Mouse (Mus musculus) c-Kit-positive CD71-negative TER-119-negative erythroid progenitor cells, embryonic 14.5 days (primary cell): ENCODE measurements around the gene Gm3591.
"Not testable (repeated sequence)": the region's sequence is repeated elsewhere in the genome, so short reads cannot be mapped to it uniquely, and the experiment has no call there.

Source experiments
- DNase-seq: peaks from one replicate; pipeline ENCODE4 v3.0.0-alpha.2; 2013; ENCODE audit warnings: low read depth

The Gm3591 gene

DNA sequence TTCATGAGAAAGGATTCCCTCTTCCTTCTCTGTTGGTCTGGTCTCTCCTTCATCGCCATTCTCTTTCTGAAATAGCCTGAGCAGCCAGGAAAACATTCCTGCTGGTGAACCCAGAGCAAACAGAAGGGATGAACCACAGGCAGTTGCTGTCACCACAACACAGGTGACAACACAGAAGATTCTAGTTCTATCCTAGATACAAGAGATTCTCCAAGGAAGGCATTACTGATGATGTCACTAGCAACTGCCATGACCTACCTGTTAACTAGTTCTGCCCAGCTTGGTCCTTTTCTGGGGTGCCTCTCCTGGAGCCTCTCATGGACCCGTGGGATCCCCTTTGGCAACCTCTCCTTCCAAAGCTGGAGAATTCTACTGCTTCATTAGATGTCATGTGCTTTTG, at the start of gene Gm3591:
Gene Gm3591 (minus strand): TSS at position 101 of the 400 bp plus-strand sequence.
- DNase-seq: not testable (repeated sequence)

GRCm38 (mm10) chr14:6444511-6444910, 32.2 kb upstream of the Gm3591 start, which contains the start of gene Gm3594:
Gm3594 (minus strand) TSS chr14:6444611.
- DNase-seq: not testable (repeated sequence)

DNA sequence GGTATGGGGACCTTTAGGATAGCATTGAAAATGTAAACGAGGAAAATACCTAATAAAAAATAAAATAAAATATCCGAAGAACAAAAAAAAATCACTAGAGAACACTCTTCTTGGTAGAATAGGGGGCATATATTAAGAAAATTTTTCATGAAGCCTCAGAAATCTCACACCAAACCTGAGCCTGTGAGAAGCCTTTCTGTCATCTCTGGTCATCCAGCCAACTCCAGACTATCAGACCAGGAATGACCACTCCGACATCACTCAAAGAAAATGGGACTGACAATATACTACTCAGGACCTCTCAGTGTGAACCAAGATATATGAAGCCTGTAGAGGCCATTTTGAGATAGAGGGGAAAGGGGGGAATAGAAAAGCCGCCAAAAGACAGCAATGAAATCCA, 28.5 kb upstream of the Gm3591 start:
- DNase-seq: not testable (repeated sequence)

- not testable (repeated sequence) for DNase-seq
Observed at GRCm38 (mm10) chr14:6440206-6440605, 27.9 kb upstream of the Gm3591 start.

DNA sequence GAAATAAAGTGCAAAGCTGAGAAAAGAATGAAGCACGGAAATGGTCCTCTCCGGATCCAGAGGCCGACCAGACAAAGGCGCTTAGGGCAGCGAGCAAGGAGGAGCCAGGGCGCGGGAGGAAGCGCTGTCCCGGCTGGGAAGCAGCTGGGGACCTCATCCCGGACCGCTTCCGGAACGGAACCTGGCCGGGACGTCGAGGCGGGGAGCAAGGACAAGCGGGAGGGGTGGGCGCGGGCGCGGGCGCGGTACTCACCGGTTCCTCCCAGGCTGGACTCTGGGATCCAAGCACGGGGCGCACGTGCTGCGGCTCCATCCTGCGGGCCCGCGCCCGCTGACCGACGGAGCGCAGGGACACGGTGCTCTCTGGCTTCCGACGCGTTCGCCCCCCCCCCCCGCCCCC, 14.5 kb upstream of the Gm3591 start:
- DNase-seq: not testable (repeated sequence)

DNA sequence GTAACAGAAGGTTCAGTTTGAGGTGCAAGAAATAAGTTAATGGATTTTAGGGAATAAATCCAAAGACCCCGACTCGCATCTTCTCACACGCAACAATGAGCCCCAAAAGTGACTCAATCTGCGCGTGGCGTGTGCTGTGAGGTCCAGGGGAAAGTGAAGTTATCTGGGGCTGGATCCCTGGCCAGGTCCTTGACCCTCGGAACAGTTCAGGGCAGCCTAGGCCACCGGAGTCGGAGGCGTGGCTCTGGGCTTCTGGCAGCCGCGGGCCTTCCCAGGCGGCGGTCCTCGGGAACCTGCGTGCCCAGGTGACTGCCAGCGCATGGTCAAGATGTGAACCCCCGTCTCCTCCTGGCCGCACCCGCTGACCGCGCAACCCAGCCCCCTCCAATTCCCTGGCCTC, 14.1 kb upstream of the Gm3591 start:
- DNase-seq: not testable (repeated sequence)

- DNase-seq: not testable (repeated sequence)
Observed at GRCm38 (mm10) chr14:6390219-6390618, 22.1 kb downstream of the Gm3591 start, which contains the start of gene Gm16440. Gm16440 (minus strand) TSS chr14:6390319.
